Mouse (Mus musculus) brain, embryonic 14.5 days (tissue): Measurements from ENCODE around the gene Mageb4. TPM values are rescaled to one million over a fixed set of nuclear protein-coding genes. Genes with fewer than 3 reads are reported as not detected.
"Not testable (repeated sequence)": the region's sequence is repeated elsewhere in the genome, so short reads cannot be mapped to it uniquely, and the experiment has no call there.

Experiments
- DNase-seq: peaks from one replicate; pipeline ENCODE4 v3.0.0-alpha.2; 2011; ENCODE audit warnings: low read depth
- CTCF ChIP-seq: fragments of 200-500 bp; IDR thresholded peaks from 2 replicates; pipeline ENCODE4 v1.5.1; 2012; ENCODE audit warnings: inconsistent platforms, mild to moderate bottlenecking, moderate library complexity, borderline replicate concordance; ENCODE audit not compliant: insufficient read depth, insufficient read length; ENCODE audit errors: extremely low read depth
- POLR2A ChIP-seq: fragments of 200-500 bp; IDR thresholded peaks from 2 replicates; pipeline ENCODE4 v1.6.1; 2012; ENCODE audit warnings: mild to moderate bottlenecking, inconsistent platforms, borderline replicate concordance; ENCODE audit not compliant: poor library complexity, insufficient read depth, insufficient read length, severe bottlenecking; ENCODE audit errors: extremely low read depth
- polyA plus RNA-seq: library from polyadenylated mRNA; depleted of rRNA; stranded (reverse); fragments of >200 nt; gene quantifications from 2 replicates; pipeline ENCODE4 v1.2.3, GENCODE M21; 2012; rRNA removed

Gene Mageb4
- not detected in 2 replicates for polyA plus RNA-seq

DNA sequence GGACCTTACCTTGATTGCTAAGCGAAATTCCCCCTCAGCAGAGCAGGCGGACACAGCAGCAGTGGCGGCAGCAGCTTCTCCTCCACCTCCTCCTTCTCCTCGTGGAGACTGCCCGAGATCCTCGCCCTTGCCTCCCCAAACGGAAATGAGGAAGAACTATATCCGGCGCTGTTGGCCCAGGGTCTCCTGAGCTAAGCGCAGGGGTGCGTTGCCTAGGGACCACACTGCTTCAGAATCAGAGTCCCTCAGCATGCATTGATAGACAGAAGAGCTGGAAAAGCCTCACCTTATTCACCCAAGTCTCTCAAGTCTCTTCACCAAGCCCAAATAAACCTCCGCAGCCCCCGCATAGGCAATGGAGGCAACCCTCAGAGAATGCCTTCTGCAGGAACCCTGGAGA is at the start of gene Mageb4:
TSS of gene Mageb4 (minus strand) at position 101 of the 400 bp plus-strand sequence.
- DNase-seq: not testable (repeated sequence)

GRCm38 (mm10) chrX:86284597-86284996 is 20.3 kb downstream of the Mageb4 start:
- DNase-seq: not testable (repeated sequence)

GRCm38 (mm10) chrX:86245950-86246349 is 58.9 kb downstream of the Mageb4 start:
- peak; percentile 3 for DNase-seq

DNA sequence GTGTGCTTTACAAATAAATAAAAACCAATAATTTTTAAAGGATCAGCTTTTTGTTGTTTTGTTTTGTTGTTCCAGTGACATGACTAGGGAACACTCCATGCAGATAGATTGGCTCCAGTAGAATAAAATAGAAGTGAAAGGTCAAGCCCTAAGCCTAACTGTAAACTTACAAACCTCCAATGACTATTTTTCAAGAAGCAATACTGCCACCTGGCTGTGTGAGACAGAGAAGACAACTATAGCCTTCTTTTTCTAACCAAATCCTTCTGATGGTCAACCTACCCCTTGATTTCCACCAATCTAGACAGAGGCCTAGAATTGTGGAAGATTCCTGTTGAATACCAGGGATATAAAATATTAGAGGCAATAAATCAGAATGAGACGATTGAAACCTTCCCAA is 67.6 kb downstream of the Mageb4 start:
- no peak for TF ChIP-seq CTCF
- no peak for TF ChIP-seq POLR2A
- DNase-seq: no peak

Other genes with a start within 250 kb of the Mageb4 start
- 0.66 and 1.3 TPM in 2 replicates for gene Nr0b1, start 113.3 kb downstream of the Mageb4 start, polyA plus RNA-seq